Comparison of ENCODE assay signal across 12 mouse cellular contexts in the genomic region with DNA sequence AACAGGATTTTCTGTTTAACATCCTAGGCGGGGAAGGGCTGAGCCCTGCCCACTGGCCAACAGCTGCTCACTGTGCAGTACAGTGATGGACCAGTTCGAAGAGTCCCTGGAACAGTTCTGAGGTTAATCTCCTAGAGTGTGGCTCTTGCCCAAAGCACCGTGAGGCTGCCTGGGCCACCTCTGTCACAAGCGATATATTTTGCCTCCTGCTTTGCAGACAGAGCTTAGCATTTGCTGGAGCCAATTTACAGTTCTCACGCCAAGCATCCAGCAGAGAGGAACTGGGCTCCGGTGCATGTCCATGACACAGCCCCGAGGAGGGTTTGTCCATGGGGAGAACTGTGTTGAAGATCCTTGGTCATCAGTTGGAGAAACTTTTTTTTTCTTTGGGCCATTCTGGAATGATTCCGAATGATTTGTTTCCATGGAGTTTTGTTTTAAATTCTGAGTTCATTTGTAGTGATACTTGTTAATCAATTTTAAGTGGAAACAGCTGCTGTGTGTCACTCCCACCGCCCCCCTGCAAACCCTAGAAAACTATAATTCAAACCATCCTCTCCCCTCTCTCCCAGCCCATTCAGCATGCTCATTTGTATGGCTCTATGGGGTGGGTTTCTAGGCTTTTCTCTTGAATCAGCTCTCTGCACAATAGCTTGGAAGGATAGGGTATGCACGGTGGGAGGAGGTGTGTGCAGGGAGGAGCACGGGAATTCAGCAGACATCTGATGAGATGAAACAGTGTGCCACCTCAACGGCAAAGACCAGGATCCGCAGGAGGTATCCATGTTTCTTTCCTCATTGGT.
DNase-seq lines count a peak whose midpoint lies in the region; ATAC-seq and TF ChIP-seq lines count a peak whose summit lies in the region.
"Had no signal": no experiment of that assay in that cellular context is flagged by ENCODE, and none has a peak within 500 bp of the region (broad histone marks: within the 10 kb centered on the region; RNA-seq: fewer than 3 reads in every experiment).

No protein-coding gene starts in this region.

- peak; percentile 39 for DNase-seq in gastrocnemius, postnatal 25 days
- DNase-seq in gastrocnemius, postnatal 10 days = no peak
- no peak for DNase-seq in stomach, postnatal 0 days (ENCODE audit: low spot score)
- no peak for DNase-seq in adrenal gland, adult 18-20 months (ENCODE audit: low spot score in 2 of 2)
- DNase-seq in kidney, adult 2 months = no peak
- DNase-seq: adrenal gland, postnatal 25 days; lung, postnatal 4 days had no signal

- peaks cover 5% of the 10 kb centered on the region; the same call in 1 of the 2 replicates for H3K4me1 ChIP-seq in stomach, embryonic 14.5 days (ENCODE audit: control insufficient read depth, insufficient read depth, low read length)
- H3K4me1 ChIP-seq in stomach, postnatal 0 days (replicated peaks; ENCODE audit: control insufficient read depth, insufficient read depth) = no peaks in the 10 kb centered on the region
- H3K4me1 ChIP-seq in limb, embryonic 12.5 days (replicated peaks) = peaks cover 43% of the 10 kb centered on the region
- no peaks in the 10 kb centered on the region; the same call in 1 of the 2 replicates for H3K4me1 ChIP-seq in kidney, adult 2 months (ENCODE audit: control insufficient read depth, insufficient read depth, low read length)

- H3K9me3 ChIP-seq in stomach, embryonic 14.5 days (ENCODE audit: control insufficient read depth, low read depth, low read length) = no peaks in the 10 kb centered on the region
- H3K9me3 ChIP-seq in stomach, postnatal 0 days (ENCODE audit: control insufficient read depth, low read length) = no peaks in the 10 kb centered on the region
- H3K9me3 ChIP-seq in limb, embryonic 12.5 days = no peaks in the 10 kb centered on the region

- no peak for TF ChIP-seq CTCF in stomach, postnatal 0 days (IDR thresholded peaks at IDR 0.05; ENCODE audit: low read depth)
- TF ChIP-seq CTCF in kidney, adult 2 months (conservative IDR thresholded peaks at IDR 0.05; ENCODE audit: insufficient read depth, insufficient read length, low read depth, low read length) = no peak

- no peak overlapping the region for H3K27ac ChIP-seq in stomach, embryonic 14.5 days (ENCODE audit: low read length)
- no peak overlapping the region for H3K27ac ChIP-seq in stomach, postnatal 0 days (replicated peaks)
- peak overlapping the region; percentile 77 for H3K27ac ChIP-seq in limb, embryonic 12.5 days
- no peak overlapping the region for H3K27ac ChIP-seq in kidney, adult 2 months (ENCODE audit: insufficient read depth, low read depth, low read length)
- H3K27ac ChIP-seq: left cerebral cortex, adult 2 months had no signal

- H3K27me3 ChIP-seq in stomach, embryonic 14.5 days (ENCODE audit: control insufficient read depth, insufficient read depth, low read length) = no peaks in the 10 kb centered on the region
- H3K27me3 ChIP-seq in stomach, postnatal 0 days (ENCODE audit: control insufficient read depth, insufficient read depth, low read length) = no peaks in the 10 kb centered on the region
- no peaks in the 10 kb centered on the region for H3K27me3 ChIP-seq in limb, embryonic 12.5 days
- no peaks in the 10 kb centered on the region for H3K27me3 ChIP-seq in kidney, adult 2 months (replicated peaks; ENCODE audit: control insufficient read depth, insufficient read depth, low read length)
- H3K27me3 ChIP-seq: Patski had no signal

- no peak overlapping the region for H3K9ac ChIP-seq in stomach, embryonic 14.5 days (replicated peaks; ENCODE audit: low read depth, low read length)
- H3K9ac ChIP-seq in stomach, postnatal 0 days (ENCODE audit: low read length) = no peak overlapping the region
- no peak overlapping the region for H3K9ac ChIP-seq in limb, embryonic 12.5 days (replicated peaks)

- H3K4me2 ChIP-seq in stomach, embryonic 14.5 days (replicated peaks; ENCODE audit: low read depth, low read length) = no peak overlapping the region
- no peak overlapping the region for H3K4me2 ChIP-seq in stomach, postnatal 0 days (replicated peaks; ENCODE audit: low read depth)
- H3K4me2 ChIP-seq in limb, embryonic 12.5 days = no peak overlapping the region; the same call in 1 of the 2 replicates

- ATAC-seq in stomach, embryonic 14.5 days (ENCODE audit: insufficient number of reproducible peaks, insufficient read depth, low FRiP score, low read depth) = 0 out of 2 replicates have a peak, but pooled peaks have one; percentile 26
- no peak for ATAC-seq in stomach, postnatal 0 days (ENCODE audit: low FRiP score, low TSS enrichment)
- no peak for ATAC-seq in limb, embryonic 12.5 days (ENCODE audit: insufficient number of reproducible peaks, insufficient read depth, low FRiP score, low TSS enrichment, low read depth)
- no peak for ATAC-seq in granulocyte monocyte progenitor cell, adult 5-6 weeks (replicated peaks; ENCODE audit: poor library complexity, severe bottlenecking)
- ATAC-seq: Patski had no signal

- TF ChIP-seq POLR2A in kidney, adult 2 months (IDR thresholded peaks at IDR 0.05; ENCODE audit: low read depth, low read length) = no peak

- H3K36me3 ChIP-seq in stomach, embryonic 14.5 days (ENCODE audit: control insufficient read depth, insufficient read depth, low read length) = no peaks in the 10 kb centered on the region
- H3K36me3 ChIP-seq in stomach, postnatal 0 days (ENCODE audit: control insufficient read depth, insufficient read depth, low read length) = no peaks in the 10 kb centered on the region
- H3K36me3 ChIP-seq in limb, embryonic 12.5 days = no peaks in the 10 kb centered on the region
- H3K36me3 ChIP-seq in kidney, adult 2 months (ENCODE audit: control insufficient read depth, insufficient read depth, low read length) = no peaks in the 10 kb centered on the region

- no peak for TF ChIP-seq EP300 in stomach, postnatal 0 days (optimal IDR thresholded peaks at IDR 0.05)

- H3K4me3 ChIP-seq in stomach, embryonic 14.5 days (ENCODE audit: low read depth, low read length) = no peak overlapping the region
- no peak overlapping the region for H3K4me3 ChIP-seq in stomach, postnatal 0 days (ENCODE audit: low read depth, low read length)
- H3K4me3 ChIP-seq in limb, embryonic 12.5 days (replicated peaks) = no peak overlapping the region
- no peak overlapping the region for H3K4me3 ChIP-seq in kidney, adult 2 months (ENCODE audit: insufficient read depth, low read depth, low read length)
- H3K4me3 ChIP-seq: left cerebral cortex, adult 2 months had no signal

- 58% methylated on average over 13 of the region's 13 CpGs for WGBS in stomach, embryonic 14.5 days
- WGBS in stomach, postnatal 0 days = 62% methylated on average over 13 of the region's 13 CpGs
- WGBS in limb, embryonic 12.5 days = 21% methylated on average over 13 of the region's 13 CpGs
- 48% methylated on average over 13 of the region's 13 CpGs for WGBS in kidney, adult 2 months
